Mouse (Mus musculus): Measurements from ENCODE around the gene Uhrf1. TPM values are rescaled to one million over a fixed set of nuclear protein-coding genes. Genes with fewer than 3 reads are reported as not detected.

Gene Uhrf1
- polyA plus RNA-seq, 1 experiment, result 123 TPM

- TF ChIP-seq GATA1 (IDR thresholded peaks at IDR 0.05; ENCODE audit: low read length), result peak; percentile 63
Observed at GRCm38 (mm10) chr17:56289371-56290331, 13.5 kb upstream of the Uhrf1 start.

- TF ChIP-seq GATA1 (IDR thresholded peaks at IDR 0.05; ENCODE audit: low read length), result no peak
Observed at GRCm38 (mm10) chr17:56290388-56291170, 12.5 kb upstream of the Uhrf1 start.

GRCm38 (mm10) chr17:56291171-56291511 lies 12.0 kb upstream of the Uhrf1 start:
- TF ChIP-seq GATA1 (IDR thresholded peaks at IDR 0.05; ENCODE audit: low read length), result no peak

- no peak for TF ChIP-seq GATA1 (IDR thresholded peaks at IDR 0.05; ENCODE audit: low read length)
Observed at GRCm38 (mm10) chr17:56291826-56292475, 11.2 kb upstream of the Uhrf1 start.

- no peak for TF ChIP-seq GATA1 (IDR thresholded peaks at IDR 0.05; ENCODE audit: low read length)
Observed at GRCm38 (mm10) chr17:56292531-56293222, 10.4 kb upstream of the Uhrf1 start, which contains the start of gene Plin3. Plin3 (minus strand) TSS chr17:56292873.

- TF ChIP-seq GATA1 (IDR thresholded peaks at IDR 0.05; ENCODE audit: low read length), result no peak
Observed at GRCm38 (mm10) chr17:56293291-56293690, 9.8 kb upstream of the Uhrf1 start.

- TF ChIP-seq GATA1 (IDR thresholded peaks at IDR 0.05; ENCODE audit: low read length), result no peak
Observed at GRCm38 (mm10) chr17:56294241-56294640, 8.9 kb upstream of the Uhrf1 start.

- no peak for TF ChIP-seq GATA1 (IDR thresholded peaks at IDR 0.05; ENCODE audit: low read length)
Observed at GRCm38 (mm10) chr17:56296201-56296600, 6.9 kb upstream of the Uhrf1 start.

GRCm38 (mm10) chr17:56298238-56298637 lies 4.9 kb upstream of the Uhrf1 start:
- no peak for TF ChIP-seq GATA1 (IDR thresholded peaks at IDR 0.05; ENCODE audit: low read length)

- TF ChIP-seq GATA1 (IDR thresholded peaks at IDR 0.05; ENCODE audit: low read length), result no peak
Observed at GRCm38 (mm10) chr17:56300186-56300585, 2.9 kb upstream of the Uhrf1 start, which contains the start of gene Arrdc5. Arrdc5 (minus strand) TSS chr17:56300286.

- TF ChIP-seq GATA1 (IDR thresholded peaks at IDR 0.05; ENCODE audit: low read length), result no peak
Observed at GRCm38 (mm10) chr17:56302363-56302996, 641 bp upstream of the Uhrf1 start.

- TF ChIP-seq GATA1 (IDR thresholded peaks at IDR 0.05; ENCODE audit: low read length), result no peak
Observed at GRCm38 (mm10) chr17:56303847-56304586, 896 bp downstream of the Uhrf1 start.

- no peak for TF ChIP-seq GATA1 (IDR thresholded peaks at IDR 0.05; ENCODE audit: low read length)
Observed at GRCm38 (mm10) chr17:56304718-56305117, 1.6 kb downstream of the Uhrf1 start.

GRCm38 (mm10) chr17:56305156-56305555 lies 2.0 kb downstream of the Uhrf1 start:
- TF ChIP-seq GATA1 (IDR thresholded peaks at IDR 0.05; ENCODE audit: low read length), result no peak
